Mouse (Mus musculus): ENCODE results near the gene Pcnx2. TPM values are rescaled to one million over a fixed set of nuclear protein-coding genes. Genes with fewer than 3 reads are reported as not detected.

Gene Pcnx2
- polyA plus RNA-seq, 2 experiments from 2014 or later, result 0.13 to 0.22 TPM

GRCm38 (mm10) chr8:125702868-125703473 is 195.1 kb downstream of the Pcnx2 start:
- no peak for ATAC-seq

Other genes with a start within 250 kb of the Pcnx2 start
- gene Map10, start 228.5 kb downstream of the Pcnx2 start, polyA plus RNA-seq (2017; shearing (Covaris generic)), result under 1 TPM in 1 of 2 experiments, not detected in 1; 0.24 TPM
- 10 to 100 TPM; 25.9 to 33.5 TPM for gene Ntpcr, start 168.4 kb downstream of the Pcnx2 start, polyA plus RNA-seq (2017; shearing (Covaris generic))
- not detected for gene Map3k21, start 12.1 kb upstream of the Pcnx2 start, polyA plus RNA-seq (2017; shearing (Covaris generic))
- gene Kcnk1, start 96.9 kb upstream of the Pcnx2 start, polyA plus RNA-seq (2017; shearing (Covaris generic)), result not detected

Data from CD4-positive, CD25-positive, alpha-beta regulatory T cell, adult 4 months (primary cell).